Mouse (Mus musculus) cerebellum, postnatal 10 days (tissue): ENCODE data around the gene Camkk1.

Source experiments
- DNase-seq, 2 experiments: peaks; one replicate each; pipeline ENCODE4 v3.0.0; 2021; ENCODE audit warnings: mixed read lengths in 2 of 2

The Camkk1 gene

DNA sequence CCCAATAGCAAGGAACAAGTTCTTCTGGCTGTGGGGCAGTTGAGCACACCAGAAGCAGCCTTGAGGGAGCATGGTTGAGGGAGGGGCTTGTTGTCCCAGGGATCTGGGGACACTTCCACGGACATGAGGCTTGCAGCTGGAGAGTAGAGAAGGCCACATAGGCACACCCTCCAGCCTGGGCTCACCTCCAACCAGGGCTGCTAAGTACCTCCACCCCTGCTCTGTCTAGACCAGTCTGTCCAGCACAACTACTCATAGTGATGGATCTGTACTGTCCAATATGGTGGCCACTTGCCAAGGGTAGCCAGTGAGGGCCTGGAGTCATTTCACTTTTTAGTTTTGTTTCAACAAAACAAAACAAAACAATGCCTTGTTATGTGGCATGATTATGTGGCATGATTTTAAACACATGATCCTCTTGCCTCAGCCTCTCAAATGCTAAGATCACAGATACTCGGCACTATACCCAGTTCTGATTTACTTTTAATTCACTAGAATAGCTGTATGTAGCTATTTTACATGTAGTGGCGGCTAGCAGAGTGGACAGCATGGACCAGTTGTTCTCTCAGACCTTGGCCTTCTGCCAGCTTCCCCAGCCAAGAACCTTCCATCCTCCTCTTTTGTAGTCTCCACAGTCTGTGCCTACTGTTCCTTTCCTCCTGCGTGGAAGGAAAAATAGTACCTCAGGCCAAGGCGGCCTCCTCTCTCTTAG, 3.3 kb upstream of the Camkk1 start:
- peak; percentile 91 to 93 for DNase-seq

DNA sequence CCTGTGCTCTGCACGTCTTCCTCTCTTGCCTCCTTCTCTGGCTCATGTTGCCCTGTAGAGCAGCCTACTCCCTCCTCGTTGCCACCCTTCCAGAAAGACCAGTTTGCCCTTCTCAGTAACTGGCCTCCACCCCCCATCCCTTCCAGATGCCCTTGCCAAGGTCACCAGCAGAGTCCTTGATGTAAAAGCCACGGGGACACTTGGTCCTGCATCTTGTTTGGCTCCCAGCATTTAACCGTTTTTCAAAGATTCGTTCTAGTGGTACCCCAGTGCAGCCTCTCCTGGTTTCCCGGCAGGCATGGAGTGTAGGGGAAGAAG, 2.7 kb upstream of the Camkk1 start:
- DNase-seq = peak; percentile 75 to 78

DNA sequence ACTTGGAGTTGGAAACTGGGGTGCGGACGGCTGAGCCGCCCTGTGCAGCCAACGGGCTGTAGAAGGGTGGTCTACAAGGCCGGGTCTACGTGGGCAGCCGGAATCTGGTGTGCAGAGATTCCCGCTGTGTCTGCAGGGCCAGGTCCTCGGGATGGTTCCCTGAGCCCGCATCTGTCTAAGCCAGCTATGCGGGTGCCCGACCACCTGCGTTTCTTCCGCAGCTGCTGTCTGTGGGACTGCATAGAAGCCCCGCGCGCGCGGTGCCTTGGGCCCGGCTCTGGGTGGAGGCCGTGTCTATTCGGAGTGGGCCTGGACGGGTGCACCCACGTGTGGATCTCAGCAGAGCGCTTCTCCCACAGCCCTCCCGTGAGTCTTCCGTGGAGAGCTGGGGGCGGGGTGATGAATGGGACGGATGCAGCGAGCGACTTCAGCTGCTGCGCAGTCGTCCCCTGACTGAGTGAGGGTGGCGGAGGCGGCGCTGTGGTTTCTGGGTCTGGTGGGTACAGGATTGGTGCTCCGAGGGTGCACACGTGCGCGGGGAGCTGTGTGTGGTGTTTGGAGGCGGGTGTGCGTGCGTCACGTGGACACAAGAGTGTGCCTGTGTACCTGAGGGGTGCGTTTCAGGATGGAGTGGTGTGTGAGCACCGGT, 463 bp downstream of the Camkk1 start:
- peak; percentile 72 to 73 for DNase-seq

DNA sequence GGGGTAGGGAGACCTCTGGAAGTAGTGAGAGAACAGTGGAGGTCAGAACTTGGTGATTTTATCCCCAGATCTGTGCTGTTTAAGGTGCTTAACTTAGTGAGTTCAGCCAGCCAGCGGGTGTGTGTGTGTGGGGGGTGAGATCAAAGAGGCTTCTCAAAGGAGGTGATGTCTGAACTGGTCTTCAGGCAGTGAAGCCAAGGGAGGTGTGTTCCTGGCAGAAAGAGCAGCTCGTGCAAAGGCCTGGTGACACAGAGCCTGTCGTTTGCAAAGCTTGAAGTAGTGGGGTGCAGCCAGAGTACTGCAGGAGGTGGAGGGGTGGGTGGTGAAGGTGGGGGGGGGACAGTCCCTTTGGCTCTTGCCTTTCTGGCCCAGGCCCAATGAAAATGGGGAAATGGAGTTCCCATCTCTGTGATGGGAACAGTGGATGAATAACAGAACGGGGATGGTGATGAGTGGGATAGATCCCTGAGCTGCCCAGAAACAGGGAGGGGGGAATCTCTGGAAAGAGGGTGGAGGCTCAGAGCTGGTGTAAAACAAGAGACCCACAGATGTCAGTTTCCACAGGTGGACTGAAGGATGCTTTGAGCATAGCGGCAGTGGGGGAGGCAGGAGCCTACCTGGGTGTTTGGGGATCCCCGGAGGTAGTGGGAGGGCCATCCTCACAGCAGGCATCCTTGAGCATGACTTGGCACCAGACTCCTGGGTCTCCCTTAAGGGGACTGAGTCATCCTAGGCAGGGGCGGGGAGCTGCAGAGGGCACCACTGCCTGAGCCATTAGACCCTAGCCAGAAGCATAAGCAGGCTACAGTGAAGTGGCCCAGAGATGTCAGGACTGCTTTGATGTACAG, 2.4 kb downstream of the Camkk1 start:
- DNase-seq = no peak

DNA sequence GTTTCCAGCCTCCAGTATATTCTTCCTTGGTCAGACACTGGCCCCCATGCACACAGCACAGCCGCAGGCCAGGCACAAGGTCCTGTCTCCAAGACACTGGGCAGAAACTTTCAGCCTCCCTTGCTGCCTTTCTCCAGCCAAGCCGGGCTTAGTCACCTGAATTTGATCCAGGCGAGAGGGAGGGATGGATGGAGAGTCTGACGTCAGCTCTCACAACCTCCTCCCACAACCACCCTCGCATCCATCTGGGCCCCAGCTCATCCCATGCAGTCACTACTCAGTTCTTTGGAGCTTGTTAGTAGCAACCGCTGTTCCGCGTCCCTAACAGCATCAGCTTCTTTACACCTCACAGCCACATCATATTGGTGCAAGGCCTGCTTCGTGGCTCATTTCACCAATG, 4.3 kb downstream of the Camkk1 start:
- DNase-seq = peak; percentile 61 to 64

DNA sequence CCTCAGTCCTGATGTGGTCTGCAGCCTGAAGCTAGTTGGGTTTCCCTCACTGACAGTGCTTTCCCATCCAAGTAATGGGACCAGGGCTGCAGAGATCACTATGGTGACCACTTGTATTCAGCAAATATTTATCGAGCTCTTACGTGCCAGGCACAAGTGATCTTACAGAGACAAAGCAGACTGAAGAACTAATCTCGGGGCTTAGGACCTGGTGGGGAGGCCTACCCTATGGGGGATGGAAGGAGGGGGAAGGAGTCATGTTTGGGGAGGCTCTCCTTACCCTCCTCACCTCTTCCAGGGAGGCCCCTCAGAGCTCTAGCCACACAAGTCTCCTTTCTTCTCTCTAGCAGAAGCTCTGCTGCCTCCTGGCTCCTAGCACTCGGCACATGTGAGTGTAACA, 5.0 kb downstream of the Camkk1 start:
- DNase-seq = no peak

DNA sequence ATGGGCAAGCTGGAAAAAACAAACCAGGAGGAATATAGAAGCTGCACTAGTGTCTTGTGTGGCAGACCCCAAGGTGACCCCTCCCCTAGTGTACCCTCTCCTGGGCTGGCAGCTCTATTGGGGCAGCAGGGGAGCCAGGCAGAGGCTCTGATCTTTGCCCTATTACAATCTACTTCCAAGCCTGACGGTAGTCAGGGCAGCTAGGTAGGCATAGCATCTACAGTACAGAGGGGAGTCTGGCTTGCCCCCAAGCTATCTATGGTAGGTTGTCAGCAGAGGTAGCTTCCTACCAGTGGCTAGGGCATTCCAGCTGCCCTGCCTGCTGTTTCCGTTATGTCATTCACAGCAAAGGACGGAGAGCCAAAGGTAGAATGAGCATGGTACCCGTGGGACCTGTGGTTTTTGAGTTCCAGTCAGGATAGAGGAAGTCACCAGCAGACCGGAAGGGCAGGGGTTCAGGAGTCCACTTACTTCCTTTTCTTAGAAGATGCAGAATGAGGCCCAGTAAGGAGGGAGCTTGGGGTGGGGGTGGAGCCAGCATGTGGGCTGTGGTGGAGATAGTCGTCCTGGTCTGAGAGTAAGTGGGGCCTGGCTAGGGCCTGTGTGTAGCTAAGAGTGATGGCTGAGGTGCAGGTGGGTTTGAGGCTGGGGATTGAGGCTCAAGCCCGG, 5.6 kb downstream of the Camkk1 start:
- no peak for DNase-seq

DNA sequence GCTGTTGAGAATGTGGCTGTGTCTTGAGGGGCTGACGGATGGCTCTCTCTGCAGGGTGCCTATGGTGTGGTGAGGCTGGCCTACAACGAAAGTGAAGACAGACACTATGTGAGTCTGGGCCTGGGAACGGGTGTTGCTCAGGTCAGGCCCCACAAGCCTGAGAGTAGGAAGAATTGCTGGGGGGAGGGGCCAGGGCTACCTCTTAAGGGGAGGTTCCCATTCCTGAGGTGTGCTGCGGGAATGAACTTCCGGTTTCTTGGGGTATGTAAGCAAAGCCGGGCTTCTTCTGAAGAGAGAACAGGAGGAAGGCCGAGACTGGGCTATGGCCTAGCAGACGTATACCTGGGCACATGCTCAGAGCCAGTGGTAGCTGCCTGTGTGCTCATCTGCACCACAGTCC, 8.2 kb downstream of the Camkk1 start:
- DNase-seq = no peak

DNA sequence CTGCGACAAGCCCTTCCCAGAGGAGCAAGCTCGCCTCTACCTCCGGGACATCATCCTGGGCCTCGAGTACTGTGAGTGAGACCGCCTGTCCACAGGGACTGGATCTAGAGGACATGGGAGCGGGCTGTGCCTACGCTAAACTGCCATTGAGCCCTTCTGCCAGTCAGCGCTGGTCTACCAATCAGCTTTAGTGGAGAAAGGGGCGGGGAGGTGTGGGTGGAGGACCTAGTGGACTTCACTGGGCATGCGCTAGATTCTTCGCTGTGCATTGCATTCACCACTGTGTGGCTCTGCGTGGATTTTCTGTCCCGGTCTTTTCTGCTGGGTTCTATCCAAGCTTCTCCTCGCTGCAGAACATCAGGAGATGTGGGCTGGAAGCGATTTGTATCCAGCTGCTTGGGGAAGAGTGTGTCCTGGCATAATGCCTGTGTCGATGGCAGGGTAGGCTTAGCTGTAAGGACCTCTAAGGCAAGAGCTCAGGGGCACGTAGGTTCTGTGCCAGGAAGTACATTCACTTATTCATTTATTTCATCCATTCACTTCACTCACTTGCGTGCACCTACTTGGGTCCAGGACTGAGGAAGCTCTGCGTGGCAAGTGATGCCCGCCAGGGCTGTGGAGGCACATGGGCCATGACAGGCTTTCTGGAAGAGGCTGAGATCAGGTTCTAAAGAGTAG, 12.2 kb downstream of the Camkk1 start:
- peak; percentile 94 for DNase-seq

DNA sequence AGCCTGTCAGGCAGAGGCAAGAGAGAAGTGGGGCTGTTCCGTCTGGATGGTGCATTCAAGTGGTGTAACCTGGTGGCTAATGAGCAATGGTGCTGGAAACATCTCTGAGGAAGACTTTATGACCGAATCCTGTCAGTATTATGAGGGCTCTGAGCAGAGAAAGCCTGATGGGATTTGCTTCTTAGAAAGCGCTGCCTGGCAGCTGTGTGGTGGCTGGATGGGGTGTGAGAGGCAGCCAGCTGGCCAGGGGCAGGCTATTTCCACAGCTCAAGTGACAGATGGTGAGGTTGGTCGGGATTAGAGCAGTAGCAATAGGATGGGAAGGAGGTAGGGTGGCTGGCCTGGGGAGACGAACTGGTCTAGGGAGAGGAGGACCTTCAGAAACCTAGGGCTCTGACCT, 12.7 kb downstream of the Camkk1 start:
- peak; percentile 63 to 68 for DNase-seq

DNA sequence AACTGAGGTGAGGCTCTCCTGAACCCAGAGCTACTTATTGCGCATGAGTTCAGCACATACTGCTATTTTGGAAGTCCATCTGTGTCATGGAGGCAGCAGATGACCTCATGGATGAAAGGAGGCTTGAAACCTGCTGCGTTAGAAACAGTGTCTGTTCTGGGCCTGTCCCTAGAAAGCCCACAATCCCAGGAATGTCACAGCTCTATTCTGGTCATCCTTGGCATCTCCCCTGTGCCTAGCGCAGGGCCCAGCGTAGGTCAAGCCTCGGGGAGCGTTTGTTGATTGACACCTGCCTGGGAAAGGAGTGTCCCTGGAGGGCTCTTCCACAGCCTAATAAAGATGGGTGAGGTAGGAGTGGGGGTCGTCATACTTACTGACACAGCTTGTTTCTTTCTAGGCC, 17.3 kb downstream of the Camkk1 start:
- no peak for DNase-seq

DNA sequence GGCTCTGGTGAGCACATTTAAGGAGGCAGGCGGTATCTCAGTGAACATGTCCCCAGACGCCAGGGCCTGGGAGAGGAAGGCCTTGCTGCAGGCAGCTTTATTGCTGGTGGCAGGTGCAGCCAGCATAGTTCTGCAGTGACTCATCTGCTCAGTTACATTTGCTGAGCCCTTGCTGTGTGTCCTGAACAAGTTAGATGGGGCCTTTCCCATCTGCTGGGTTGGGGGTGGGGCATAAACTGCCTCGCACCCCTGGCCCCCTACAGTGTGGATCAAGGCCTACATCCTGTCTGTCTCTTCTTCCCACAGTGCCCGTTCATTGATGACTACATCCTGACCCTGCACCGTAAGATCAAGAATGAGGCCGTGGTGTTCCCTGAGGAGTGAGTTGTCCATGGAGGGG, 18.1 kb downstream of the Camkk1 start:
- no peak for DNase-seq

DNA sequence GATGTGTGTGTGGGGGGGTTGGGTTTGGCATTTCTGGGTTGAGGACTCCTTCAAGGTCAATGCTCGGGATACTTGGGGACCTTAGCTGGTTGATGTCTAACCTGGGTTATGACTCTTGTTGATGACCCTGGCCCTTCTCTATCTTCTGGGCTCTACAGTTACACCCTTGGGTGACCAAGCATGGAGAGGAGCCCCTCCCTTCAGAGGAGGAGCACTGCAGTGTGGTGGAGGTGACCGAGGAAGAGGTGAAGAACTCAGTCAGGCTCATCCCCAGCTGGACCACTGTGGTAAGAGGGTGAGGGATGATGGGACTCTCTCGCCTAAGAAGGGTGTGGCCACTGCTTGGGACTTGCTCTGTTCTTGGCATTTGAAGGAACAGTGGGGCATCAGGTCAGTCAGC, 18.9 kb downstream of the Camkk1 start:
- DNase-seq = no peak

DNA sequence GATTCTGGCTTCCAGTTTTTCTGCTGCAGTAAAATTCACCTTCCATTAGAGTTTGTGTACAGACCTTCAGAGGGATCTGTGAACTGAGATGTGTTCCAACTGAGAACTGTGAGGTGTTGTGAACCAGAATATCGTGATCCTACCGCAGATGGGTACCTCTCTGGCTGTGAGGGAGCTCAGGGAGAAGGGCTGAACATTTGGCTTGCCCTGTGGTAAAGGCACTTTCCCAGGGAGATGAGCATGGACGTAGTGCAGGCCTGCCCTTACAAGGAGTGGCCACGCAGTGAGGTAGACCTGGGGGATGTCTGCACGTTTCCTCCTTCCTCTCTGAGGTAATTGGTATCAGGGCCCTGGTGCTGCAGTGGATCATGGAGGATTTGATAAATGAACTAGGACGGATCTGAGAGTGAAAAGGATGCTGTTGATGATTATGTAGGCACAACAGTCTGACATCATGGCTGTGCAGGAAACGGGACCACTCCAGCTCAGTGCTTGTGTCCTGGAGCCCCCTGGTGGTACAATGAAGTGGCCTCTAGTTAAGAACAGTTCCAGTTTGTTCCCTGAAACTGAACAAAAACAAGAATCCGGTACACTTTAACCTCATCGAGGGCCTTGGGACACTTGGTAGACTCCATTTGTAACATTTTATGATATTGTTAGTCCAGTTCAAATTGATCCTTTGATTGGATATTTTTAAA, 20.4 kb downstream of the Camkk1 start:
- DNase-seq = peak; percentile 81 to 87

DNA sequence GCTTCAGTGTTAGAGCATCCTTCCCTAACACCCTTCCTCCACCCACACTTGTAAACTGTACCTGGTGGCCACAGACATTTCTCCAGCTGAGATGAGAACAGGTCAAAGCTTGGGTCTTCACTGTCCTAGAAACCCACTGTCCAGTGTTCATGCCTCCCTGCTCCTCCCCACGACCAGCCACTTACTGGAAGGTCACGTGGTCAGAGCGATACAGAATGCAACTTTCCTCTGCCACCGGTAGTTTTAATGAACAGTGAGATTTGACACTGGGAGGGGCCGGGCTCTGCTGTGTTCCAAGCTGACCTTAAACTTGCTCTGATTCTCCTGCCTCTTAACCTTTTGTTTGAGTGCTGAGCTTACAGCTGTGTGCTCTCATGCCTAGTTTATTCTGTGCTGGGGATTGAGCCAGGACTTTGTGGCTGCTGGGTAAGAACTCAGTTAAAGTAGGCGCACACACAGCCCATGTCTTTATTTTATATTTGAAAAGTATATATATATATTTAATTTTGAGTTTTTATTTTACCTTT, 25.5 kb downstream of the Camkk1 start:
- DNase-seq = no peak

DNA sequence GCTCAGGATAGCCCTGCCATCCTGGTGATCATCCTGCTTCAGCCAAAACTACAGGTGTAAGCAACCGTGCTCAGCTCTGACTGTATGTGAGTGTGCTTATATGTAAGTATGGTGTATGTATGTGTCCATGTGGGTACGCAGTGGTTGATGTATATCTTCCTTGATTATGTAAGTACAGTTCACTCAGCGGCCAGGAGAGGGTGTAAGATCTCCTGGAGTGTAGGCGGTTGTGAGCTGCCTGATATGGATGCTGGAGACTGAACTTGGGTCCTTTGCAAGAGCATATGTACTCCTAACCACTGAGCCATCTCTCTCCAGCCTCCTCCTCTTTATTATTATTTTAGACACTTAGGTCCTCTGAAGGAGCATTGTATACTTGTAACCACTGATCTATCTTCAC, 26.0 kb downstream of the Camkk1 start:
- no peak for DNase-seq

DNA sequence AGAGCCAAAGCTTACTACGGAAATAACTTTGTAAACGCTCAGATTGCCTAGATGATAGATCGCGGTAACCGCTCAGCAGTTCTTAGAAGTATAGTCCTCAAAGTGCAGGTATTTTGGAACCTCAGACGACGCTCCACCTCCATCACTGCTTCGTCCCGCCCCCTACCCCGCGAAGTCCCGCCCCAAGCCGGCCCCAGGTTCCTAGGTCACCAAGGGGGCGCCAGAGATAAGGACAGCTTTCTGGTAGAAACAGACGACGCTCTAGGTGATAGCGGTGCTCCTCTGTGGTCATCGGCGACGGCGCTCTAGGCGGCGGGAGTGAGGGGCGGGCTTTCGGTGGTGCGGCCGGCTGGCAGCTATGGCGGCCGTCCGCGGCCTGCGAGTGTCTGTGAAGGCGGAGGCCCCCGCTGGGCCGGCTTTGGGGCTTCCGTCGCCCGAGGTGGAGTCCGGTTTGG, 28.8 kb downstream of the Camkk1 start, which contains the start of gene Ncbp3:
Gene Ncbp3 (plus strand): TSS at position 242 of the 455 bp plus-strand sequence.
- DNase-seq = peak; percentile 98

DNA sequence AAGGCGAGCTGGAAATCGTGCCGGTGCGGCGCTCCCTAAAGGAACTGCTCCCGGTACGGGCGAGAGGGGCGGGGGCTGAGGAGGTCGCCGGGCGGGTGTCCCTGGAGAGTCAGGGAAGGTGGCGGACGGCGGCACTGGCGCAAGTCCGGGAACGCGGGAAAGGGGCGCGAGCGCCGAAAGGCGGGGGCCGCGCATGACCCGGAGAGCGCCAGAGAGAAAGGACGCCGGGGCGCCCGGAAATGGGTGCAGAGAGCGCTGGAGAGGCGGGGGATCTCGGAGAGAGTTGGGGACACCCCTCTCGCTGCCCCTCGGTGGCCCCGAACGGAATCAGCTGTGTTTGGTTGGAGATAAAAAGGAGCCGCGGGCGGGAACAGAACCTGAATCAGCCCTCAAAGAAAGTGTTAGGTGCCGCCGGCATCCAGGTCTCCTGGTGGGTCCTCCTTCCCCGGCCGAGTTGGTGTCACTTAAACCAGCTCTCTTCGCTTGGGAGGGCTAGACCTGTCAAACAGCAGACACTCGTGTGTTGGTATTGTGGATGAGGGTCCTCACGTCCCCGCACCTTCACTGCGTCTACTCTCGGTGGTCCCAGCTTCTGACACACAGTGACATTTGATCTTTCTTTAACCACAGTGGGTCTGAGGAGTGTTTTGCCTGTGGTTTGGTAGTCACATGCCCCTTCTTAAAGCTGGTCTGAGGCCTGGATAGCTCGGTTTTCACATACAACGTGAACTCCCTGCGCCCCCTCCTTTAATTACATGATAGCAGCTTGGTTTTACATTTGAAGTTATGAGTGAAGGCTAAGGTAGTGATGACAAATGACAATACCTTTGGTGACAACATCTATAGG, 29.4 kb downstream of the Camkk1 start:
- no peak for DNase-seq

DNA sequence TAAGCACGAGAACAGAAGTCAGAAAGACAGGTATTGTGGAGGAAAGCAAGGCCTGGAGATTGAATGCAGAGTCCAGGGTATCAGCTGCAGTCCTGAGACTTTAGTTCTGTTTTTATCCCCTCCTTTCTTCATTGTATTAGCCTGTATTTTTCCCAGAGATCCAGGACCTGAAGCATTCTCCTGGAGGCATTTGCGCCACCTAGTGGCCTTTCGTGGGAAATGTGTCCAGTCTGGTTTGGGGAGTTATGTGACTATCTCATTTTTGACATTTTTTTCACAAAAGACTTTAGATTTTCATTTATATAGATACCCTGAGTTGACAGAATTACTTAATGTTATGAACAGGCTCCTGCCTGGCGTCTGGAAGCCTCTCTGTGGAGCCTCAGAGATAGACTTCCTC, 30.5 kb downstream of the Camkk1 start:
- DNase-seq = peak; percentile 88 to 92

DNA sequence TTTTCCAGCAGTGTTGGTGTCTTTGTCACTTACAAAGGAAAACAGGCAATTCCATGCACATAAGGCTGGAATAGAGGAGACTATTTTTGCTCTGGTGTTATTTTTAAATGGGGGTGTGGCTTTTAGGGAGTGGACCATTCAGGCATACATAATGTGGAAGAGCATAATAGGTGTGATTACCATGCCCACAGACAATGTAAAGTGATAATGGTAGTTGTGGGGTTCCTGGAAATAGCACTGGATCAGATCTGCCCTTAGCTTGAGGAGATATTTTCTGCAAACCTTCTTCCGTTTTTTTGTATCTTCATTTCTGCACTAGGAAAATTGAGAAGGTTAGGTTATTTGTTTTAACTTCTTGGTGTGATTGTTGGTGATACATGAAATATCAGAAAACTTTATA, 34.0 kb downstream of the Camkk1 start:
- DNase-seq = no peak

DNA sequence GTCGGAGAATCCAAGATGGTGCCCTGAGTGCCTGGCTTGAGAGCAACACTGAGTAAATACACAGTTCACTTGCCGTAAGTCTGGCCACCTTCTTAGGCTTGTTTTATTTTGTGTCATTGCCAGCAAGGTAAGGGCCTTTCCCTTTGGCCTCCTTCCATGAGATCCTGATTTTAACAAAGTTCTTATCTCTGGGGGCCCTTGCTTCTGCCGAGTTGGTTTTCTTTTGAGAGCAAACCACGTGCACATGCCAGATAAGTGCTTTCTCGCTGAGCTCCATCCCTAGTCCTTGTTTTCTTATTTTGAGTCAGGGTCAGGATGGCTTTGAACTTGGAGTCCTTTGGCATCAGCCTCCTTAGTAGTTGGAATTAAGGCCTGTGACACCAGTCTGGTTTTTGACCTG, 38.9 kb downstream of the Camkk1 start:
- no peak for DNase-seq
